10 mouse cellular contexts compared by ENCODE assay signal in the genomic region with DNA sequence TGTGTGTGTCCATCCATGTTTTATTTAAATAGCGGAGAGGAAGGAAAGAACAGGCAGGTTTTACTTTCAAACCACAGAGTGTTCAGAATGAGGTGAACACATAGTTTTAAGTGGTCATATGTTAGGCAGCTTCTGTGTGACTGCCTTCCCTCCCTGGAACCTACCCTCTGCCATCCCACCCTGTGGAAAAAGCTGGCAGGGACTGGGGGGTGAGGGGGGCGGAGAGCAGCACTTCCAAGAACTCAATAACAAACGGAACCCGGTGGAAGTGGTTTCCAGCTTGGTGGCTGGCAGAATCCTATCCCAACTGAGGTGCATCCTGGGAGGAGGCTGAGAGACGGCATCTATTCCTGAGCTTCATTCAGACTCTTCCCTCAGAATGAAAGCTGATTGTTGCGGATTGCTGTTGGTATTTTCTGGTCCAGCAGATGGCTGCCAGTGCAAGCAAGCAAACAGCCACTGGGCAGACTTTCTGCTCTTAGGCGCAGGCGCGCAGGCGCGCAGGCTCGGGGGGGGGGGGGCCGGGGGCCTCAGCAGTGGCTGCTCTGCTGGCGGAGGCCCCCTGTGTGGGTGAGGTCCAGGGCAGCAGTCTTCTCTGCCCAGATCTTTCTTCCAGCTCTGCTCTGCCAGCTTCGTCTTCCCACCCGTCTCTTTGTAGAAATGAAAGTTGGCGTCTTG. TPM values are rescaled to one million over a fixed set of nuclear protein-coding genes. Genes with fewer than 3 reads are reported as not detected.
DNase-seq lines count a peak whose midpoint lies in the region; ATAC-seq and TF ChIP-seq lines count a peak whose summit lies in the region.
"Had no signal": no experiment of that assay in that cellular context is flagged by ENCODE, and none has a peak within 500 bp of the region (broad histone marks: within the 10 kb centered on the region; RNA-seq: fewer than 3 reads in every experiment).

No protein-coding gene starts in this region.

- no peaks in the 10 kb centered on the region for H3K4me1 ChIP-seq in kidney, embryonic 14.5 days (ENCODE audit: control insufficient read depth, insufficient read depth, low read length)
- peaks cover 11% of the 10 kb centered on the region for H3K4me1 ChIP-seq in limb, embryonic 15.5 days
- no peaks in the 10 kb centered on the region for H3K4me1 ChIP-seq in midbrain, postnatal 0 days (ENCODE audit: insufficient read depth, low read length)

- peak; percentile 42 for ATAC-seq in granulocyte monocyte progenitor cell, adult 5-6 weeks (replicated peaks; ENCODE audit: poor library complexity, severe bottlenecking)
- ATAC-seq in kidney, embryonic 14.5 days (ENCODE audit: low FRiP score, low TSS enrichment) = peak; percentile 76
- peak; percentile 80 for ATAC-seq in limb, embryonic 15.5 days (ENCODE audit: insufficient number of reproducible peaks, low FRiP score, low TSS enrichment, low read depth)
- ATAC-seq in midbrain, postnatal 0 days (ENCODE audit: low FRiP score) = peak; percentile 89

- no peaks in the 10 kb centered on the region for H3K9me3 ChIP-seq in kidney, embryonic 14.5 days (ENCODE audit: control insufficient read depth, low read length)
- H3K9me3 ChIP-seq in limb, embryonic 15.5 days = no peaks in the 10 kb centered on the region
- no peaks in the 10 kb centered on the region for H3K9me3 ChIP-seq in midbrain, postnatal 0 days (ENCODE audit: low read length)

- peak overlapping the region; percentile 76 for H3K4me3 ChIP-seq in gastrocnemius, adult 2 months
- peak overlapping the region; percentile 22 for H3K4me3 ChIP-seq in kidney, embryonic 14.5 days (ENCODE audit: low read length)
- H3K4me3 ChIP-seq in limb, embryonic 15.5 days = peak overlapping the region; percentile 33
- H3K4me3 ChIP-seq in midbrain, postnatal 0 days (ENCODE audit: low read depth, low read length) = peak overlapping the region; percentile 17

- H3K27me3 ChIP-seq in kidney, embryonic 14.5 days (ENCODE audit: control insufficient read depth, insufficient read depth, low read length) = no peaks in the 10 kb centered on the region
- no peaks in the 10 kb centered on the region for H3K27me3 ChIP-seq in limb, embryonic 15.5 days
- H3K27me3 ChIP-seq in midbrain, postnatal 0 days (ENCODE audit: insufficient read depth, low read length) = no peaks in the 10 kb centered on the region

- peak; percentile 58 for TF ChIP-seq CTCF in gastrocnemius, adult 2 months (IDR thresholded peaks at IDR 0.05)
- TF ChIP-seq CTCF in midbrain, postnatal 0 days (IDR thresholded peaks at IDR 0.05) = peak; percentile 70

- H3K9ac ChIP-seq in kidney, embryonic 14.5 days (ENCODE audit: low read depth, low read length) = peak overlapping the region; percentile 49
- H3K9ac ChIP-seq in limb, embryonic 15.5 days = no peak overlapping the region
- H3K9ac ChIP-seq in midbrain, postnatal 0 days (replicated peaks; ENCODE audit: low read length, poor library complexity, severe bottlenecking) = peak overlapping the region; percentile 39; the same call in 1 of the 2 replicates

- 43% methylated on average over 16 of the region's 17 CpGs for WGBS in kidney, embryonic 14.5 days
- 43% methylated on average over 14 of the region's 17 CpGs for WGBS in limb, embryonic 15.5 days
- 15% methylated on average over 17 of the region's 17 CpGs for WGBS in midbrain, postnatal 0 days

- H3K4me2 ChIP-seq in kidney, embryonic 14.5 days (replicated peaks; ENCODE audit: low read depth, low read length) = peak overlapping the region; percentile 42
- peak overlapping the region; percentile 41 for H3K4me2 ChIP-seq in limb, embryonic 15.5 days
- peak overlapping the region; percentile 45 for H3K4me2 ChIP-seq in midbrain, postnatal 0 days (ENCODE audit: low read depth, low read length, poor library complexity, severe bottlenecking)

- peak overlapping the region; percentile 96 for H3K27ac ChIP-seq in gastrocnemius, adult 2 months
- H3K27ac ChIP-seq in kidney, embryonic 14.5 days (ENCODE audit: low read depth, low read length) = no peak overlapping the region
- peak overlapping the region; percentile 79 for H3K27ac ChIP-seq in limb, embryonic 15.5 days
- H3K27ac ChIP-seq in midbrain, postnatal 0 days (ENCODE audit: low read depth, low read length) = peak overlapping the region; percentile 63

- no peaks in the 10 kb centered on the region for H3K36me3 ChIP-seq in kidney, embryonic 14.5 days (ENCODE audit: control insufficient read depth, insufficient read depth, low read length)
- no peaks in the 10 kb centered on the region for H3K36me3 ChIP-seq in limb, embryonic 15.5 days
- no peaks in the 10 kb centered on the region for H3K36me3 ChIP-seq in midbrain, postnatal 0 days (ENCODE audit: insufficient read depth, low read length)

- intact Hi-C loops in gastrocnemius, adult 2 months (cut with DNase I) = loop anchor here (10.0 kb wide), 1 partner anchor 108 kb away; no protein-coding TSS in a partner anchor

- peak; percentile 70 for DNase-seq in gastrocnemius, adult 2 months
- no peak for DNase-seq in gastrocnemius, adult 18-20 months (ENCODE audit: low spot score)
- peak; percentile 69 to 74 for DNase-seq in cerebellum, postnatal 14 days
- peak; percentile 82 for DNase-seq in midbrain, postnatal 0 days (ENCODE audit: low spot score)
- peak; percentile 56 for DNase-seq in telencephalon, adult 2 months (ENCODE audit: low read depth, low spot score)

RNA-seq across cellular contexts. Expression of a gene that starts 14.3 kb away (rescaled TPM):
- total RNA-seq in gastrocnemius, adult 2 months (2021) = 10 to 100 TPM; 55.5 to 61.6 TPM
- 10 to 100 TPM; 51.5 to 55.8 TPM for total RNA-seq in gastrocnemius, adult 18-20 months (2021)
- not detected in 2 replicates for total RNA-seq in granulocyte monocyte progenitor cell, adult 5-6 weeks (2014; fragmentation: Nextera tagmentation)
- not detected in 2 replicates for total RNA-seq in granulocyte monocyte progenitor cell, adult 5-6 weeks (2017)
- polyA plus RNA-seq in kidney, embryonic 14.5 days (2014; fragmentation: Nextera tagmentation; extraction: Ambion mirVana) = 0.11 and 0.35 TPM in 2 replicates
- polyA plus RNA-seq in limb, embryonic 15.5 days (2015; fragmentation: Nextera tagmentation; extraction: Ambion mirVana) = 3.2 and 8.5 TPM in 2 replicates
- total RNA-seq in midbrain, postnatal 0 days (2014; rRNA removed) = 1.5 TPM in 2 replicates
- polyA plus RNA-seq in midbrain, postnatal 0 days (2015; fragmentation: Nextera tagmentation; extraction: Ambion mirVana) = 0.49 and 0.69 TPM in 2 replicates

RNA-seq across cellular contexts. Expression of a gene that starts 29.5 kb away (rescaled TPM):
- total RNA-seq in gastrocnemius, adult 2 months (2021) = not detected
- not detected for total RNA-seq in gastrocnemius, adult 18-20 months (2021)
- not detected in 2 replicates for total RNA-seq in granulocyte monocyte progenitor cell, adult 5-6 weeks (2014; fragmentation: Nextera tagmentation)
- not detected in 2 replicates for total RNA-seq in granulocyte monocyte progenitor cell, adult 5-6 weeks (2017)
- not detected in 2 replicates for polyA plus RNA-seq in kidney, embryonic 14.5 days (2014; fragmentation: Nextera tagmentation; extraction: Ambion mirVana)
- 0.55 TPM in 1 of 2 replicates, not detected in the other for polyA plus RNA-seq in limb, embryonic 15.5 days (2015; fragmentation: Nextera tagmentation; extraction: Ambion mirVana)
- total RNA-seq in midbrain, postnatal 0 days (2014; rRNA removed) = not detected in 2 replicates
- polyA plus RNA-seq in midbrain, postnatal 0 days (2015; fragmentation: Nextera tagmentation; extraction: Ambion mirVana) = not detected in 2 replicates
- total RNA-seq: heart, postnatal 36 days had no signal
- polyA plus RNA-seq: C2C12 had no signal

RNA-seq across cellular contexts. Expression of a gene that starts 29.5 kb away (rescaled TPM):
- 100 to 1,000 TPM; 138 to 190 TPM for total RNA-seq in gastrocnemius, adult 2 months (2021)
- total RNA-seq in gastrocnemius, adult 18-20 months (2021) = 100 to 1,000 TPM; 176 to 177 TPM
- total RNA-seq in granulocyte monocyte progenitor cell, adult 5-6 weeks (2014; fragmentation: Nextera tagmentation) = 124 and 168 TPM in 2 replicates
- total RNA-seq in granulocyte monocyte progenitor cell, adult 5-6 weeks (2017) = 185 and 260 TPM in 2 replicates
- polyA plus RNA-seq in kidney, embryonic 14.5 days (2014; fragmentation: Nextera tagmentation; extraction: Ambion mirVana) = 148 and 203 TPM in 2 replicates
- 104 and 121 TPM in 2 replicates for polyA plus RNA-seq in limb, embryonic 15.5 days (2015; fragmentation: Nextera tagmentation; extraction: Ambion mirVana)
- 14.5 and 15.0 TPM in 2 replicates for total RNA-seq in midbrain, postnatal 0 days (2014; rRNA removed)
- 65.3 and 66.1 TPM in 2 replicates for polyA plus RNA-seq in midbrain, postnatal 0 days (2015; fragmentation: Nextera tagmentation; extraction: Ambion mirVana)

RNA-seq across cellular contexts. Expression of a gene that starts 34.4 kb away (rescaled TPM):
- total RNA-seq in gastrocnemius, adult 2 months (2021) = not detected
- not detected for total RNA-seq in gastrocnemius, adult 18-20 months (2021)
- not detected in 2 replicates for total RNA-seq in granulocyte monocyte progenitor cell, adult 5-6 weeks (2014; fragmentation: Nextera tagmentation)
- not detected in 2 replicates for total RNA-seq in granulocyte monocyte progenitor cell, adult 5-6 weeks (2017)
- polyA plus RNA-seq in kidney, embryonic 14.5 days (2014; fragmentation: Nextera tagmentation; extraction: Ambion mirVana) = 0.11 TPM in 1 of 2 replicates, not detected in the other
- polyA plus RNA-seq in limb, embryonic 15.5 days (2015; fragmentation: Nextera tagmentation; extraction: Ambion mirVana) = 0.11 TPM in 1 of 2 replicates, not detected in the other
- 1.2 and 2.1 TPM in 2 replicates for total RNA-seq in midbrain, postnatal 0 days (2014; rRNA removed)
- 1.0 and 1.5 TPM in 2 replicates for polyA plus RNA-seq in midbrain, postnatal 0 days (2015; fragmentation: Nextera tagmentation; extraction: Ambion mirVana)
- total RNA-seq: heart, postnatal 36 days had no signal

RNA-seq across cellular contexts. Expression of a gene that starts 56.6 kb away (rescaled TPM):
- total RNA-seq in gastrocnemius, adult 2 months (2021) = 1 to 10 TPM; 5.3 to 6.3 TPM
- 1 to 10 TPM; 3.3 to 6.8 TPM for total RNA-seq in gastrocnemius, adult 18-20 months (2021)
- total RNA-seq in granulocyte monocyte progenitor cell, adult 5-6 weeks (2014; fragmentation: Nextera tagmentation) = not detected in 2 replicates
- total RNA-seq in granulocyte monocyte progenitor cell, adult 5-6 weeks (2017) = not detected in 2 replicates
- polyA plus RNA-seq in kidney, embryonic 14.5 days (2014; fragmentation: Nextera tagmentation; extraction: Ambion mirVana) = 0.39 and 0.79 TPM in 2 replicates
- 0.67 and 0.93 TPM in 2 replicates for polyA plus RNA-seq in limb, embryonic 15.5 days (2015; fragmentation: Nextera tagmentation; extraction: Ambion mirVana)
- 1.4 and 1.5 TPM in 2 replicates for total RNA-seq in midbrain, postnatal 0 days (2014; rRNA removed)
- polyA plus RNA-seq in midbrain, postnatal 0 days (2015; fragmentation: Nextera tagmentation; extraction: Ambion mirVana) = 0.97 and 1.6 TPM in 2 replicates

Comparison
In these comparisons a context has a peak if more than half of its experiments do, and no peak if none do; other contexts are left out.
1. H3K4me3 ChIP-seq: peak in every context shown above with its lines; median percentile 76 in gastrocnemius, adult 2 months; 33 in limb, embryonic 15.5 days; 22 in kidney, embryonic 14.5 days; 17 in midbrain, postnatal 0 days.
2. RNA of a gene that starts 14.3 kb away (total RNA-seq): 55.5 to 61.6 TPM in gastrocnemius, adult 2 months and 51.5 to 55.8 TPM in gastrocnemius, adult 18-20 months; 1.5 TPM in midbrain, postnatal 0 days and not detected in granulocyte monocyte progenitor cell, adult 5-6 weeks; every median in the first group is over 10 times any median in the second.
3. Peak in every context shown above with its lines, with median percentiles within 50 percentile points of each other: ATAC-seq and H3K4me2 ChIP-seq.